Mouse (Mus musculus) intestine, embryonic 15.5 days (tissue): ENCODE results near the gene Blvra. TPM values are rescaled to one million over a fixed set of nuclear protein-coding genes. Genes with fewer than 3 reads are reported as not detected.
"Not testable (repeated sequence)": the region's sequence is repeated elsewhere in the genome, so short reads cannot be mapped to it uniquely, and the experiment has no call there.

Experiments used
- ATAC-seq: fragments of 200-750 bp; cut with Nextera tagmentation; 2 replicates; pipeline ENCODE4 v1.8.0; 2017; ENCODE audit warnings: moderate TSS enrichment, moderate library complexity
- H3K27ac ChIP-seq: fragments of 300-500 bp; sonication (generic); 2 replicates; pipeline ENCODE4 v1.5.1; 2015; ENCODE audit warnings: mild to moderate bottlenecking, inconsistent platforms
- H3K27me3 ChIP-seq: fragments of 300-500 bp; sonication (generic); replicated peaks from 2 replicates; pipeline ENCODE4 v1.6.1; 2015; ENCODE audit warnings: inconsistent platforms
- H3K36me3 ChIP-seq: fragments of 300-500 bp; sonication (generic); 2 replicates; pipeline ENCODE4 v1.6.1; 2015; ENCODE audit warnings: inconsistent platforms
- H3K4me1 ChIP-seq: fragments of 300-500 bp; sonication (generic); replicated peaks from 2 replicates; pipeline ENCODE4 v1.6.1; 2015; ENCODE audit warnings: inconsistent platforms
- H3K4me2 ChIP-seq: fragments of 300-500 bp; sonication (generic); replicated peaks from 2 replicates; pipeline ENCODE4 v1.6.1; 2015; ENCODE audit warnings: mild to moderate bottlenecking, inconsistent platforms
- H3K4me3 ChIP-seq: fragments of 300-500 bp; sonication (generic); replicated peaks from 2 replicates; pipeline ENCODE4 v1.5.1; 2015; ENCODE audit warnings: inconsistent platforms
- H3K9ac ChIP-seq: fragments of 300-500 bp; sonication (generic); 2 replicates; pipeline ENCODE4 v1.6.1; 2015; ENCODE audit warnings: inconsistent platforms
- H3K9me3 ChIP-seq: fragments of 300-500 bp; sonication (generic); 2 replicates; pipeline ENCODE4 v1.6.1; 2016; ENCODE audit warnings: inconsistent platforms
- WGBS: fragments of 180-500 bp; shearing (Covaris S2); methylation state at CpG from one replicate; pipeline ENCODE4 v1.1.7; 2015; 5-methylcytosine and 5-hydroxymethylcytosine counted together
- polyA plus RNA-seq: library from polyadenylated mRNA; unstranded; fragments of >200 nt; fragmentation: Nextera tagmentation; extraction: Ambion mirVana; gene quantifications from 2 replicates; pipeline ENCODE4 v1.2.1, GENCODE M21; 2015

The Blvra gene
- 63.2 and 63.8 TPM in 2 replicates for polyA plus RNA-seq

GRCm38 (mm10) chr2:127070435-127070841 is at the start of gene Blvra:
TSS of gene Blvra (plus strand) at chr2:127070665.
- Histone ChIP-seq H3K9me3 (no peaks in the 10 kb centered on the region), H3K4me3 (peak within 1 kb of the TSS; percentile 78), H3K4me1 (0 out of 2 replicates have a peak, but pooled peaks cover 5% of the 10 kb centered on the region), H3K9ac (peak within 1 kb of the TSS; percentile 77), H3K4me2 (peak within 1 kb of the TSS; percentile 69), H3K27ac (peak within 1 kb of the TSS; percentile 70), H3K27me3 (no peaks in the 10 kb centered on the region), H3K36me3 (no peaks in the 10 kb centered on the region; the same call in 1 of the 2 replicates)
- whole genome bisulfite sequencing = under 1% methylated on average over 31 of the region's 32 CpGs
- peak; percentile 100 for ATAC-seq

- Histone ChIP-seq H3K9ac (no peak overlapping the region), H3K36me3 (peaks cover 18% of the 10 kb centered on the region; the same call in 1 of the 2 replicates), H3K9me3 (no peaks in the 10 kb centered on the region), H3K4me1 (no peaks in the 10 kb centered on the region), H3K27me3 (no peaks in the 10 kb centered on the region), H3K4me2 (no peak overlapping the region), H3K4me3 (no peak overlapping the region), H3K27ac (no peak overlapping the region)
- ATAC-seq = no peak
- 95% methylated on average over 9 of the region's 9 CpGs for WGBS
Measured at GRCm38 (mm10) chr2:127035006-127035605, 35.4 kb upstream of the Blvra start.

- H3K9ac ChIP-seq = no peak overlapping the region
- ATAC-seq = no peak
- no peaks in the 10 kb centered on the region for H3K9me3 ChIP-seq
- WGBS = 90% methylated on average over 4 of the region's 4 CpGs
- H3K4me1 ChIP-seq = no peaks in the 10 kb centered on the region
- peaks cover 12% of the 10 kb centered on the region; the same call in 1 of the 2 replicates for H3K36me3 ChIP-seq
- H3K4me2 ChIP-seq = no peak overlapping the region
- H3K4me3 ChIP-seq = no peak overlapping the region
- H3K27me3 ChIP-seq = no peaks in the 10 kb centered on the region
- no peak overlapping the region for H3K27ac ChIP-seq
Measured at GRCm38 (mm10) chr2:127037299-127037698, 33.2 kb upstream of the Blvra start.

- Histone ChIP-seq H3K4me3 (no peak overlapping the region), H3K9ac (no peak overlapping the region), H3K9me3 (no peaks in the 10 kb centered on the region), H3K27ac (no peak overlapping the region), H3K27me3 (no peaks in the 10 kb centered on the region), H3K36me3 (peaks cover 12% of the 10 kb centered on the region; the same call in 1 of the 2 replicates), H3K4me2 (no peak overlapping the region), H3K4me1 (no peaks in the 10 kb centered on the region)
- ATAC-seq = no peak
- 90% methylated on average over 9 of the region's 9 CpGs for WGBS
Measured at GRCm38 (mm10) chr2:127061471-127061870, 9.0 kb upstream of the Blvra start.

- Histone ChIP-seq H3K27me3 (no peaks in the 10 kb centered on the region), H3K36me3 (no peaks in the 10 kb centered on the region; the same call in 1 of the 2 replicates), H3K4me3 (no peak overlapping the region), H3K4me1 (0 out of 2 replicates have a peak, but pooled peaks cover 5% of the 10 kb centered on the region), H3K9me3 (no peaks in the 10 kb centered on the region), H3K27ac (no peak overlapping the region), H3K4me2 (no peak overlapping the region), H3K9ac (no peak overlapping the region)
- ATAC-seq = no peak
- 80% methylated on average over 7 of the region's 7 CpGs for whole genome bisulfite sequencing
Measured at GRCm38 (mm10) chr2:127068806-127069205, 1.7 kb upstream of the Blvra start.

GRCm38 (mm10) chr2:127069781-127070434 is 557 bp upstream of the Blvra start:
- H3K4me3 ChIP-seq = peak overlapping the region; percentile 78
- H3K4me1 ChIP-seq = 0 out of 2 replicates have a peak, but pooled peaks cover 5% of the 10 kb centered on the region
- ATAC-seq = peak; percentile 50; the same call in 1 of the 2 replicates
- peak overlapping the region; percentile 22 for H3K9ac ChIP-seq
- no peaks in the 10 kb centered on the region for H3K9me3 ChIP-seq
- 17% methylated on average over 11 of the region's 11 CpGs for WGBS
- no peaks in the 10 kb centered on the region; the same call in 1 of the 2 replicates for H3K36me3 ChIP-seq
- H3K4me2 ChIP-seq = peak overlapping the region; percentile 69
- H3K27me3 ChIP-seq = no peaks in the 10 kb centered on the region
- H3K27ac ChIP-seq = peak overlapping the region; percentile 51; the same call in 1 of the 2 replicates

- 10% methylated on average over 9 of the region's 9 CpGs for WGBS
- no peaks in the 10 kb centered on the region for H3K9me3 ChIP-seq
- peak overlapping the region; percentile 77 for H3K9ac ChIP-seq
- peak overlapping the region; percentile 78 for H3K4me3 ChIP-seq
- 0 out of 2 replicates have a peak, but pooled peaks cover 5% of the 10 kb centered on the region for H3K4me1 ChIP-seq
- H3K36me3 ChIP-seq = no peaks in the 10 kb centered on the region; the same call in 1 of the 2 replicates
- peak; percentile 73 for ATAC-seq
- peak overlapping the region; percentile 70; the same call in 1 of the 2 replicates for H3K27ac ChIP-seq
- H3K27me3 ChIP-seq = no peaks in the 10 kb centered on the region
- H3K4me2 ChIP-seq = peak overlapping the region; percentile 69
Measured at GRCm38 (mm10) chr2:127070879-127071278, 414 bp downstream of the Blvra start.

- Histone ChIP-seq H3K9ac (no peak overlapping the region), H3K27ac (no peak overlapping the region), H3K9me3 (no peaks in the 10 kb centered on the region), H3K4me2 (no peak overlapping the region), H3K4me3 (no peak overlapping the region), H3K27me3 (no peaks in the 10 kb centered on the region), H3K36me3 (no peaks in the 10 kb centered on the region), H3K4me1 (0 out of 2 replicates have a peak, but pooled peaks cover 5% of the 10 kb centered on the region)
- WGBS = 95% methylated on average over 2 of the region's 2 CpGs
- no peak for ATAC-seq
Measured at GRCm38 (mm10) chr2:127074116-127074515, 3.7 kb downstream of the Blvra start.

- Histone ChIP-seq H3K9me3 (no peaks in the 10 kb centered on the region), H3K27ac (no peak overlapping the region), H3K4me3 (no peak overlapping the region), H3K27me3 (no peaks in the 10 kb centered on the region), H3K9ac (no peak overlapping the region), H3K36me3 (0 out of 2 replicates have a peak, but pooled peaks cover 5% of the 10 kb centered on the region), H3K4me2 (no peak overlapping the region), H3K4me1 (no peaks in the 10 kb centered on the region)
- WGBS = 69% methylated on average over 9 of the region's 9 CpGs
- ATAC-seq = no peak
Measured at GRCm38 (mm10) chr2:127077611-127078010, 7.1 kb downstream of the Blvra start.

- H3K27ac ChIP-seq, H3K9ac ChIP-seq, H3K27me3 ChIP-seq, H3K36me3 ChIP-seq, ATAC-seq, H3K4me1 ChIP-seq, H3K4me2 ChIP-seq, H3K4me3 ChIP-seq, H3K9me3 ChIP-seq: not testable (repeated sequence)
- WGBS = 52% methylated on average over 2 of the region's 2 CpGs
Measured at GRCm38 (mm10) chr2:127079066-127079465, 8.6 kb downstream of the Blvra start.

- Histone ChIP-seq H3K9me3 (no peaks in the 10 kb centered on the region), H3K36me3 (0 out of 2 replicates have a peak, but pooled peaks cover 5% of the 10 kb centered on the region), H3K4me1 (no peaks in the 10 kb centered on the region), H3K4me2 (no peak overlapping the region), H3K9ac (no peak overlapping the region), H3K27me3 (no peaks in the 10 kb centered on the region), H3K27ac (no peak overlapping the region), H3K4me3 (no peak overlapping the region)
- ATAC-seq = no peak
- 87% methylated on average over 11 of the region's 11 CpGs for WGBS
Measured at GRCm38 (mm10) chr2:127079881-127080590, 9.6 kb downstream of the Blvra start.
